Mouse (Mus musculus) neural tube, embryonic 10.5 days (tissue): ENCODE results near the gene Ctps.

Experiments used
- DNase-seq: peaks from one replicate; pipeline ENCODE4 v3.0.0-alpha.2; 2017; ENCODE audit warnings: low spot score; ENCODE audit errors: extremely low spot score

The Ctps gene

GRCm38 (mm10) chr4:120571070-120571464 is 991 bp upstream of the Ctps start:
- no peak for DNase-seq

- no peak for DNase-seq
These were observed 478 bp upstream of the Ctps start for GRCm38 (mm10) chr4:120570438-120571069.

- peak; percentile 30 for DNase-seq
These were observed 1.1 kb downstream of the Ctps start for GRCm38 (mm10) chr4:120569025-120569424.

DNA sequence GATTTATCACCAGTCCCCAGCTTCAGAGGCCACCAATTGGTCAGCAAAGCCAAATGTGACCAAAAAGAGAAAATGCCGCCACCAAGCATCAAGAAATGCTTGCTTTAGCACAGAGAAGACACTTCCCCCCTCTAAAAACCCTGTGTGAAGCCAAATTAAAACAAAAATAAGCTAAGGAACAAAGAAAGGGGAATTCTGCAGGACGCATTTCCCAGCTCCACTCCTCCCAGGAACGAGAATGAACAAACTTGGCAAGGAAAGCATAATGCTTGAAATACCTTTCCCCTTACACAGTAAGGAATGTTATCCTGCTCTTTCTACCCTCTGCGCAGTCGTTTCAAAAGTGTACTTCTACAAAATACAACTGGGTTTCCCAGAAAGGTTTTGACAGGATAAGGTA is 2.1 kb downstream of the Ctps start:
- DNase-seq: no peak

DNA sequence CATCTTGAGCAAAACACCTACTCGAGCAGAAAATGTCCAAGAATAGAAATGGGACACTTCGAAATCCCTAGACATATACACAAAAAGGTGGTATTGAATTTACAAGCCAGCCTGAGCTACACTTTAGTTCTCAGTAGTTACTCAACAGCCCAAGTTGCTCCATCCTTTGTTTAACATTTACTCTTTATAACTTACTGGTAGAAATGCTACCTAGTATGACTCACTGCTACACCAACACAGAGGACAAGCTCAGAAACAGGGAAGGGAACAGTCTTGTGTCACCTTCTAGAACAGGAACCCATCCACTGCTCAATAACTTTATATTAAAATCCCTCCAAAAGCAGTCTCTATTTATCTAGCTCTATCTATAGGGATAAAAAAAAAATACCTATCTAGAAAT is 4.3 kb downstream of the Ctps start:
- no peak for DNase-seq

GRCm38 (mm10) chr4:120556592-120556991 is 13.5 kb downstream of the Ctps start:
- DNase-seq: no peak

DNA sequence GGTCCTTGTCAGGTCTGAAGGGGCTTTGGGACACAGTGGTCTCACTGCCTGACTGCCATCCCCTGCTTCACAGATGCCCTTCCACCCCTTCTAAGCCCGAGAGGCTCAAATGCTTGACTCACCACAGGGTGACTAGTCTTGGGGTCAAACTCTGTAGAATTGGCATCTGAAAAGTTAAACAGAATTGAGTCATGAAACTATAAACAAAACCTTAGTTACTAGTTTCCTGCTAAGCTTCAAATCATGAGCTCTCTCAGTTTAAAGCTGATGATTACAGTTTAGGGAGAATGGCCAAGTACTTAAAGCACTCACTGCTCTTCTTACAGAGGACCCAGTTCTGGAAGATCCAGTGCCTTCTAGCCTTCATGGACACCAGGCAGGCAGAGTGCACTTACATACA is 25.2 kb downstream of the Ctps start:
- no peak for DNase-seq

DNA sequence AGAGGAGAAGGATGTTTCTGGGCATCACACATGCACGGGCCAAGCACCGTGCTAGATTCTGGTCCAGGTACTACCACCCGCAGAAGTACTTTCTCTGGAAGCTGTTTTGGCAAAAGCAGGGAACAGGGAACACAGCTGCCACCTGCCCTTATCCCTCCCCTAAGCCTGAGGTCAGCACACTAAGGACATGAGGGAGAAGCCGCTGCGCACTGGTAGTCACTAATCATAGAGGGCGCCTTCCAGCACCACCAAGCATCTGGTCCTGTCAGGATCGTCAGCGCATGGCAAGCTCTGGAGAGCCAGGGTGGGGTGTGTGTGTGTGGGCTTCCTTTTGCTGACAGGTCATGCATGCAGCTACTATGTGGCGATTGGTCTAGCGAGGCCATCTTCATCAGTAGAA is 31.4 kb downstream of the Ctps start:
- DNase-seq: no peak

DNA sequence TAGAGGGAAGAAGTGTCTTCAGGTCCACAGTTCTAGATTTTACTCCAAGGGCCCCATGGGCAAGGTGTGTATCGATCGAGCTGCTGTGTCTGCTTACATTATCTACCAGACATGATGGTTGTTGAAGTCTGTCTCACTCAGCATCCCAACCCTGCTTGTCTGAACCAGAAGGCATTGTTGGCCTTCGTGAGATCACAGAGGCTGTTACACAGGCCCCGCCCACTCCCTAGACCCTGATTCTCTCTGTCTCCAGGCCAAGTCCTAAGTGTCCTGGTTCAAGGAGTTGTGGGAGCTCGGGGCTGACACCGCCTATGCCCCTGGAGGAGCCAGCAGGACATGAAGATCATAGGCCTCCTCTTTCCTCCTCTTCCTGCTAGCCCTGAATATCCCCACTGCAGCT is 38.1 kb downstream of the Ctps start, which contains the start of gene Slfnl1:
Gene Slfnl1 (plus strand): TSS at position 246 of the 400 bp plus-strand sequence.
- DNase-seq: no peak

GRCm38 (mm10) chr4:120528171-120528570 is 41.9 kb downstream of the Ctps start:
- no peak for DNase-seq

DNA sequence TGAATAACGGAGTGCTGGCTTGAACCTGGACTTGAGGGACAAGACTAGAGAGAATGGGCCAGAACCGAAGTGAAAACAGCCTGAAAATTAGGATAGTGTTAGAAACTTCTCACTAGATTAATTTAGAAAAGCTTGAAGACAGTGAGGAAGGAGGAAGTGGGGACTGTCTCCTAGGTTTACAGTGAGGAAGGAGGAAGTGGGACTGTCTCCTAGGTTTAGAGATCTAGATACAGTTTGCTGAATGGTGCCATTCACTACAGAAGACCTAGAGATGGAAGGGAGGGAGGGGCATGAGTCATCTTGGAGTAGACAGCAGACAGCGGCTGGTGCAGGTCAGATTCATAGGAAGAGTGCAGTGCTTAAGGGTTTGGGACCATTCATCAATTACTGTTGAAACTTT is 47.0 kb downstream of the Ctps start:
- no peak for DNase-seq

DNA sequence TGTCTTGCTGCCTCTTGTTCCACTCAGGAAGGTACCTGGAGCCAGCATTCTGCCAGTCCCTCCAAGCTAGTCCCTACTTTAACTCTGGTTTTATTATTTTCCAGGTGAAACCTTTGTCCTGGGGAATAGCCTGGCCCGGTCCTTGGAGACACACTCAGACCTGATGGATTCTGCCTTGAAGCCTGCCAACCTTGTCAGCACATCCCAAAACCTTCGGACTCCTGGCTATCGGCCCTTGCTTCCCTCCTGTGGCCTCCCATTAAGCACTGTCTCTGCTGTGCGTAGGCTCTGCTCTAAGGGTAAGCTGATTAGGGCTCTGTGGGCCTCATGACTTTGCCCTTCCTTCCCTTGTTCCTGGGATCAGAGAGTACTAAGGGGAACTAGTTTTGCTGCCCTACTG is 47.7 kb downstream of the Ctps start:
- no peak for DNase-seq

GRCm38 (mm10) chr4:120521761-120522160 is 48.3 kb downstream of the Ctps start:
- no peak for DNase-seq

DNA sequence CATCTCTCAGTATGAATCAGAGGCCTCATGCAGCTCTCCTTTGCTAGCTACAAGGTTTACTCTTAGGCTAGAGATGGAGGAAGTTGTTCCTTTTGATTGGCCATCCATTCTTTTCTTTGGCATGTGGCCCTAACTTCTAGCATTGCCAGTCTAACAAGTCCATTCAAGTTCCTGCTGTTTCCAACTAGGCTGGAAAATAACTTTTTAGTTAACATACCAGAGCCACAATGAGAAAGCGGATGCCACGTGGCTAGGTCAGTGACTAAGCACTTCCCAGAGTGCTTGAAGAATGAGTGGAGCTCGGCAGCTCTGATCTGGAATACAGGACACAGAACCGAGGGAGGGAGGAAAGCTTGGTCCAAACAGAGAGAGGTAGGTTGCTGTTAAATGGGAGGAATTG is 52.7 kb downstream of the Ctps start:
- DNase-seq: no peak

GRCm38 (mm10) chr4:120516907-120517306 is 53.2 kb downstream of the Ctps start:
- no peak for DNase-seq

GRCm38 (mm10) chr4:120516491-120516890 is 53.6 kb downstream of the Ctps start:
- no peak for DNase-seq

- no peak for DNase-seq
These were observed 55.7 kb downstream of the Ctps start for GRCm38 (mm10) chr4:120514366-120514765.

DNA sequence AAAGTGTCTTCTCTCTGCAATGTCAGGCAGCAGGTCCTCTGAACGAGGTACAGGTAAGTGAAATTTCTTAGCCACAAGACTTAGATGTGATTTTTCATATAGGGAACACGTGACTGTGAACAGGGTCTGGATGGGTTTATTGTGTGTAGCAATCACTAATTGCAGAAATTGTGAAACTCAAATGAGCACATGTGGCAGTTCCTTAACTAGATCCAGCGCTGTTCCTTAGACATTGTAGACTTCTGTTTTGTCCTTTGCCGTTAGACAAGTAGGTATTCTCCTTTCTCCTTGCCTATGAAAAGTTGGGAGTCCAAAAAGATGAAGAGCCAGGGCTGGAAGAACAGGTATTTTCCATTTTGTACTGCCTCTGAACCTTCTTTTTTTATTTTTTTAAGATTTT is 58.9 kb downstream of the Ctps start:
- no peak for DNase-seq

DNA sequence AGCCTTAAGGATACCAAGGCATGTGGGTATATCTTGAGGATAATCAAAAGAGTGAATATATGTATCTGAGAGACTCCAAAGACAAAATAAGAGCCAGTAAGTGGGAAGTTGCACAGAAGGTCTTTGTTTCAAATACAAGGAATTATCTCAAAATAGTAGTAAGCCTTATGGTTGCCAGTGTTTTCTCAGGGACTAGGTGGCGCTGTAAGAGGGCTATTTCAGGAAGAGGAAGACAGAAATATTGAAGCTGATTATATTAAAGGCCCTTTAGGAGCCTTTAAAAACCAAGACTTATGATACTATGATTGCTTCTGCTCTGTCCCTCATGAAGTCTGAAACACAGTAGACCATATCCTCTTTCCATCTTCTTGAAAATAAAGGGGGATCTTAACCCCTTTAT is 63.1 kb downstream of the Ctps start:
- no peak for DNase-seq
